Mouse (Mus musculus): ENCODE data around the gene Gm42906.

DNA sequence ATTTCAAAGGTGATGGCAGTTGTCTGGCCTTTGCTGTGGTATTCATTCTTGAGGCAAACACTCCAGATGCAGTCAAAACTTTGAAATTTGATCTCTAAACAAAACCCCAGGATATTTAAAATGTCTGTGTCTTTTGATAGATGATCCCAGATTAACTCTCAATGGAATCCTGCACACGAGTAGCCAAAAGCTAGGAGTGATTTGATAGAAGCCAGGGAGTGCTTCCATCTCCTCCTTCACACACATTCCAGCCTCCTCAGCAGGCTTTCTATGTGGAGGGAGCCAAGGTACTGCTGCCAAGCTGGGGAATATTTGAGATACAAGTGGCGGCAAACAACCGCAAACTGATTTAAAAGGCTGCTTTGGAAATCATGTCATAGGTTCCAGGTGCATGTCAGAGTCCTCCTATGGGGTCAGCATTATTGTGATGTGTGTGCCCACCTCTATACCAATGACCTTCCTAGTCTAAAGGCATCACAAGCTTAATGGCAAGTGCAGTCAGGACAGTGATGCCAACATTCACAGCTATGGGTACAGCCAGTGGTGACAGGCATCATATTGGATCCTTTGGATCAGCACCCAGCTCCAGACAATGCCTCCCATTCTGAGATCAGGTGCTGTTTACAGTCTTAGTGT, 234.0 kb downstream of the Gm42906 start:
- TF ChIP-seq CTCF (IDR thresholded peaks at IDR 0.05; ENCODE audit: control insufficient read depth, insufficient read depth, insufficient read length) (no peak), USF1 (IDR thresholded peaks at IDR 0.05; ENCODE audit: low read depth) (no peak), MYOG (IDR thresholded peaks at IDR 0.05; ENCODE audit: control insufficient read depth, extremely low read depth, insufficient read length) (no peak), MYOD1 (IDR thresholded peaks at IDR 0.05; ENCODE audit: control insufficient read depth, insufficient read length, low read depth) (no peak), MAX (IDR thresholded peaks at IDR 0.05) (no peak)

Data from C2C12 (cell line).